Mouse (Mus musculus) hindbrain, embryonic 14.5 days (tissue): ENCODE measurements around the gene Plcb4. TPM values are rescaled to one million over a fixed set of nuclear protein-coding genes. Genes with fewer than 3 reads are reported as not detected.

ENCODE experiments used
- ATAC-seq: fragments of 200-750 bp; cut with Nextera tagmentation; 2 replicates; pipeline ENCODE4 v1.8.0; 2017; ENCODE audit warnings: moderate number of reproducible peaks, mild to moderate bottlenecking, moderate TSS enrichment, moderate library complexity; ENCODE audit not compliant: low FRiP score
- DNase-seq: peaks from one replicate; pipeline ENCODE4 v3.0.0-alpha.2; 2015; ENCODE audit warnings: low spot score
- H3K27ac ChIP-seq: fragments of 300-500 bp; sonication (generic); 2 replicates; pipeline ENCODE4 v1.5.1; 2014; ENCODE audit warnings: mild to moderate bottlenecking, moderate library complexity
- H3K27me3 ChIP-seq: fragments of 300-500 bp; sonication (generic); 2 replicates; pipeline ENCODE4 v1.6.1; 2014; ENCODE audit warnings: mild to moderate bottlenecking, low read length, mixed read lengths; ENCODE audit not compliant: control insufficient read depth, insufficient read depth
- H3K36me3 ChIP-seq: fragments of 300-500 bp; sonication (generic); replicated peaks from 2 replicates; pipeline ENCODE4 v1.6.1; 2014; ENCODE audit not compliant: control insufficient read depth, insufficient read depth
- H3K4me1 ChIP-seq: fragments of 300-500 bp; sonication (generic); replicated peaks from 2 replicates; pipeline ENCODE4 v1.6.1; 2014; ENCODE audit warnings: antibody characterized with exemption, low read length, mixed read lengths; ENCODE audit not compliant: control insufficient read depth, insufficient read depth
- H3K4me2 ChIP-seq: fragments of 300-500 bp; sonication (generic); replicated peaks from 2 replicates; pipeline ENCODE4 v1.6.1; 2014; ENCODE audit warnings: mild to moderate bottlenecking, moderate library complexity
- H3K4me3 ChIP-seq: fragments of 300-500 bp; sonication (generic); replicated peaks from 2 replicates; pipeline ENCODE4 v1.5.1; 2014; ENCODE audit warnings: mild to moderate bottlenecking, low read length
- H3K9ac ChIP-seq: fragments of 300-500 bp; sonication (generic); 2 replicates; pipeline ENCODE4 v1.6.1; 2014
- H3K9me3 ChIP-seq: fragments of 300-500 bp; sonication (generic); 2 replicates; pipeline ENCODE4 v1.6.1; 2016; ENCODE audit warnings: low read length; ENCODE audit not compliant: control insufficient read depth
- WGBS: fragments of 180-500 bp; shearing (Covaris S2); extraction: QIAGEN DNeasy Blood & Tissue Kit; methylation state at CpG from one replicate; pipeline ENCODE4 v1.1.7; 2014; 5-methylcytosine and 5-hydroxymethylcytosine counted together
- polyA plus RNA-seq: library from polyadenylated mRNA; unstranded; fragments of >200 nt; fragmentation: Nextera tagmentation; extraction: Ambion mirVana; gene quantifications from 2 replicates; pipeline ENCODE4 v1.2.1, GENCODE M21; 2014

Plcb4 gene
- polyA plus RNA-seq, 1 experiment from 2014 or later = 46.2 TPM

DNA sequence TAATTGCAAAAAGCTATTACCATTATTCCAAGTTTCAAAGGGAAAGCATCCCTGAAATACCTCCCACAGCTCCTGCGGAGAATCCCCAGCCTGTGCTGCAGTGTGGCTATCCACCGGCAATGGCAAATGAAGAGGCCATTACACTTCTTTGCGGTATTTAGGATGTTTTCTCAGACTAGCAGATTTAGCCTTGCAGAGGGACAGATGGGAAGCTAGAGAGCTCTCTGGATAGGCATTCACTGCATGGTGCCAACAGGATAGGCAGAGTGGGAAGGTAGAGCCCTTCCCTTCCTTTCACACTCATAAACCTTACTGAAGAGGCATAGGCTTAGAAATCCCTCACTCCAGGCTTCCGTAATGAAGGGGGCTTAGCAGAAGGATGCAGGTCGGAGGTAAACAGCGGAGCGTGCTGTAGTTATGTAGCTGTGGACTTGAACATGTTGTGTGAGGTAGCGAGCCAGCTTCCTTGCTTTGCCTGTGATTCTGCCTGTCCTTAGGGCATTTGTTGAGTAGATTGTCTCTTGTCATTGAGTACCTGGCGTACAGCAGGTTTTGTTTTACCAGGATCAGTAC, 144.2 kb downstream of the Plcb4 start:
- WGBS = 84% methylated on average over 9 of the region's 9 CpGs
- Histone ChIP-seq H3K27ac (no peak overlapping the region), H3K9ac (no peak overlapping the region), H3K27me3 (no peaks in the 10 kb centered on the region), H3K9me3 (no peaks in the 10 kb centered on the region), H3K36me3 (no peaks in the 10 kb centered on the region), H3K4me2 (no peak overlapping the region), H3K4me3 (no peak overlapping the region), H3K4me1 (peaks cover 12% of the 10 kb centered on the region)
- no peak for DNase-seq
- ATAC-seq = no peak

DNA sequence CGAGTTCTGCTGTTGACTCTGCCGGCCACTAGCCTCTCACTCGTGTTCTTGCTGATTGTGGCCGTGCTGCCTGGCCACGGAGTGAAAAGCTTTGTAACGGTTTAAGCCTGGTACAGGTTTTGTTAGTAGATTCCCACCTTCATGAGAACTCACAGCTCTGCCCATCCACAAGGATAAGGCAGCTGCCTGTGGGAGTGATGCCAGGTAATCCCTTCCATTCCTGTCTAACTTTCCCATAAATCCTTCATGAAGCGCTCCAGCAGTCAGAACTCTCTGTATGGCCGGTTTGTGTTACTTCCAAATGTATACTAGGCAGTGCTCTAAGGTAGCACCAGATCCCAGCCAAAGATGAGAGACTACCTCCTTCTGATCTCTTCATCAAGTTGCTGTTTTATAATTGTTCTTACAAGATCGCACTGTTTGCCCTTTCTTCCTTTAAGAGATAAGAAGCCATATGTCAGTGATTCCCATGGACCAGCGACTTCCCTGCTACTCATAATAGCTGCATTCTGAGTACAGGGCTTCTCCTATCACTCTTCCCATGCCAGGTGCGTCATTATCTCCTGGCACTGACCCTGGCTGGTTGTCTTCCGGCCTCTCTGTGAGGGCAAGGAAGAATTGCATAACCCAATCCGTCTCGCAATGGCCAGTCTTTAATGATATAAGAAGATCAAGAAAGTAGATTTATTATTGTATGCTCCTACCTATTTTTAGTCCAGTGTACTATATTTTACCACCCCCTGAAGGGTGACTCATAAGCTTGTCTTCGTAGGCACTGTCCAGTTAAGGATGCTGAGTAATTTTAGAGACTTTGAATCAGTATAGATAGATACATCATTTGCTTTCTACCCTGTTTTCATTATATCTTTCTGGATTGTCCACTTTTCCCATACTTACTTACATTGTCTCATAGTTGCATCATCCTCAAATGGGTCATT, 147.2 kb downstream of the Plcb4 start:
- H3K9ac ChIP-seq = no peak overlapping the region
- DNase-seq (no peak), ATAC-seq (no peak)
- no peak overlapping the region for H3K4me2 ChIP-seq
- H3K4me3 ChIP-seq = no peak overlapping the region
- H3K36me3 ChIP-seq = no peaks in the 10 kb centered on the region
- no peaks in the 10 kb centered on the region; the same call in 1 of the 2 replicates for H3K4me1 ChIP-seq
- no peak overlapping the region for H3K27ac ChIP-seq
- no peaks in the 10 kb centered on the region for H3K9me3 ChIP-seq
- WGBS = 94% methylated on average over 15 of the region's 15 CpGs
- no peaks in the 10 kb centered on the region for H3K27me3 ChIP-seq

DNA sequence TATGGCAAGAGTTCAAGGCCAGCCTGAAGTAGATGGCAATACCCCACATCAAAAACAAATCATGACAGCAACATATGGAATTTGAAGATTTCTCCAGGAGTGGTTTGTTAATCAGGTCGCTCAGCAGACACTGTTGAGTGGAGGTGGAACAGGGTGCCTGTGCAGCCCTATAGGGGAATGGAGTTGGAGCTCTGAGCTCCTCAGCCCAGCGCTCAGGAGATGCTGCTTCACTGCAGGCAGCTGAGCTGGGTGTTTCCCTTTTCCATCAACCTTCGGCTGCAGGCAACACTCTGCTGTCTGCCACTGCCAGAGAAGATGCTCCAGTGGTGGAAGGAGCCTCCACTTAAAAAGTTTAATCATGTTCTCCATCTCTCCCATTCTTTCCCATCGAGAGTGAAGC, 149.5 kb downstream of the Plcb4 start:
- H3K27ac ChIP-seq = no peak overlapping the region
- H3K9ac ChIP-seq = no peak overlapping the region
- ATAC-seq (no peak), DNase-seq (no peak)
- H3K4me2 ChIP-seq = no peak overlapping the region
- H3K4me3 ChIP-seq = no peak overlapping the region
- H3K9me3 ChIP-seq = no peaks in the 10 kb centered on the region
- H3K27me3 ChIP-seq = no peaks in the 10 kb centered on the region
- H3K36me3 ChIP-seq = no peaks in the 10 kb centered on the region
- H3K4me1 ChIP-seq = no peaks in the 10 kb centered on the region
- WGBS = 87% methylated on average over 4 of the region's 4 CpGs

DNA sequence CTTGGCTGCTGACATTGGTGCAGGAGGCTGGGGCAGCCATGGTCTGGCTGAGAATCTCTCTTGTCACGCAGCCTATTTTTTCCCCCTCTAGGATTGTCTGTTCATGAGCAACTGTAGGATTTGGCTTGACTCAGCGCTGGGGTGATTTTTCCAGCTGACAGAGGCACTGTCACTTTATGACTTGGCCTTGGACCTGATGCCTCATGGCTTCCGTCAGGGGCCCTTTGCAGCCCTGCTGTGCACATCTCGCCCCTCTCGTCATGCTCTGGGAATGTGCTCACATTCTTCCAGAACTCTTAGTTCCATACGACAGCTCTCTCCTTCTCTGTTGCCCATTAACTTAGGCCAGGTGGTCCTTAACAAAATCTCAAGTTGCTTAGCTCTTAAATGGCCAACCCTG, 152.0 kb downstream of the Plcb4 start:
- 81% methylated on average over 6 of the region's 6 CpGs for WGBS
- H3K27ac ChIP-seq = no peak overlapping the region
- H3K36me3 ChIP-seq = no peaks in the 10 kb centered on the region
- no peak overlapping the region for H3K4me3 ChIP-seq
- H3K9me3 ChIP-seq = peaks cover 7% of the 10 kb centered on the region; the same call in 1 of the 2 replicates
- ATAC-seq (no peak), DNase-seq (no peak)
- no peaks in the 10 kb centered on the region for H3K4me1 ChIP-seq
- no peak overlapping the region for H3K4me2 ChIP-seq
- no peaks in the 10 kb centered on the region for H3K27me3 ChIP-seq
- no peak overlapping the region for H3K9ac ChIP-seq

DNA sequence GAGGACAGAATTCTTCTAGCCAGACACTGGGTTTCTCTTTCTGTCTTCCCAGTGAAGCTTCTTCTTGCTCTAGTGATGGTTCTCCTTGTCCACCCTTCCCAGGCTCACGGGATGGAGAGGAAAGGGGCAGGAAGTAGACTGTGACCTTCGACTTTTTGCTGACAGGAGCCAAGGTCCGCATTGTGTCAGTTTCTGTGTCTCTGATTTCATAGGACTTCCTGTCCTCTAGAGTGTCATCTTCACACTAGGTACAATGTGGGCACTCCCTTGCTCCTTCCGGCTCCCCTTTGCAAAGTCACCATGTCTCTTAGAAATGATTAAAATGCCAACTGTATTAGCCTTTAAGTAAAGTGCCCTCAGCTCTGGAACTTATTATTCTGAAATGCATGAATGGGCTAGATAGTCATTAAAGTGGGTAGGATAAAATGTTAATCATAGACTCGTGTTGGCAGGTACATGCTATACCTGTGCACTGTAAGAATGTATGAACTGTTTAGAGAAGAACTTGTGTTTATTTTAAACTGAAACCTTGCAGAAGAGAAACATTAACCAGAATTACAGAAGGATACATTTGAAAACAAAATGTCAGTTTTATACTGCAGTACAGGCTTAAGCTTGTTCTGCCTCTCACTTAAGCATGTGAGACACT, 152.8 kb downstream of the Plcb4 start:
- Histone ChIP-seq H3K27ac (no peak overlapping the region), H3K4me1 (no peaks in the 10 kb centered on the region), H3K36me3 (no peaks in the 10 kb centered on the region), H3K9ac (no peak overlapping the region), H3K27me3 (no peaks in the 10 kb centered on the region), H3K4me3 (no peak overlapping the region), H3K4me2 (no peak overlapping the region), H3K9me3 (peaks cover 7% of the 10 kb centered on the region; the same call in 1 of the 2 replicates)
- 85% methylated on average over 5 of the region's 5 CpGs for WGBS
- ATAC-seq = no peak
- DNase-seq = no peak

DNA sequence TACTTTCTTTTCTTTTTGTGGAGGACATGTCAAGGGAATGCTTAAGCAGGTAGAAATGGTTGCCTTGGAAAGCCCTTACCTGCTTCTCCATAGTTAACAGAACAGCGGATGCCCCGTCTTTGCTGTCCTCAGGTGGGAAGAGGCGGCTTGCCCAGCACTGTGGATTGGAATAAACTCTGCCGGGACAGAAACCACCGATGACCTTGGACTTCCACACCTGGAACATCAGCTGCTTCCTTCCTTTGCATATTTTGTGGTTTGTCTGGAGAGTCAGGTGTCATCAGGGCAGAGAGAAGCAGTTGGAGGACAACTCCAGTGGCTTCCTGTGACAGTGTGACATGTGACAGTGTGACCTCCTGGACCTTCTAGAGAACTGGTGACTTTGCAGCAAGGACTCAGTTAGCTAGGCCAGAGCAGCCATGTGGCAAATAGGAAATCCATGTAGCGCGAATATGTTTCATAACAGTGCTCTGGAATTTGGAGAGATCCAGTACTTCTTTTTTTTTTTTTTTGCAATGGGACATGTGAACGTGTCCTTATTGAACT, 154.0 kb downstream of the Plcb4 start:
- no peak for ATAC-seq
- Histone ChIP-seq H3K9me3 (peaks cover 7% of the 10 kb centered on the region; the same call in 1 of the 2 replicates), H3K27me3 (no peaks in the 10 kb centered on the region), H3K36me3 (no peaks in the 10 kb centered on the region), H3K4me2 (no peak overlapping the region), H3K4me1 (no peaks in the 10 kb centered on the region), H3K9ac (no peak overlapping the region), H3K27ac (no peak overlapping the region), H3K4me3 (no peak overlapping the region)
- 95% methylated on average over 8 of the region's 8 CpGs for WGBS
- DNase-seq = no peak

DNA sequence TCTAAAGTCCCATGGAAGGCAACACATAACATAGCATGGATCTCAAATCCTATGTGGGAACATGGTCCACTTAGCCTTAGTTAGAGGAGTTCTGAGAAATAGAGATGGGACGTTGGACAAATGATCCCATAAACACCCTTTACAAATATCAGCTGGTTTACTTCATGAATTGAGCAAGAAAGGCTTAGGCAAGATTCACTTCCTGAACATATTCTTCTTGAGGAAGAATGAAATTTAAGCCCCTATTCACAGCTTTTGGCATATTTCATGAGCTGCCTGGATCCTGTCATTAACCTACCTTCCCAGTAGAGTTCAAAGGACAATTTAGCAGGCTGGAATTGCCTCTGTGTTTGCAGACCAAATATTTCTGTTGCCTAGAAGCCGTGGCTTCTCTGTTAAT, 161.9 kb downstream of the Plcb4 start:
- H3K4me3 ChIP-seq = no peak overlapping the region
- H3K4me1 ChIP-seq = no peaks in the 10 kb centered on the region
- no peaks in the 10 kb centered on the region for H3K36me3 ChIP-seq
- no peak overlapping the region for H3K4me2 ChIP-seq
- 83% methylated on average over 2 of the region's 2 CpGs for WGBS
- no peak overlapping the region for H3K27ac ChIP-seq
- ATAC-seq (no peak), DNase-seq (no peak)
- H3K9me3 ChIP-seq = 0 out of 2 replicates have a peak, but pooled peaks cover under 1% of the 10 kb centered on the region
- no peaks in the 10 kb centered on the region for H3K27me3 ChIP-seq
- no peak overlapping the region for H3K9ac ChIP-seq

DNA sequence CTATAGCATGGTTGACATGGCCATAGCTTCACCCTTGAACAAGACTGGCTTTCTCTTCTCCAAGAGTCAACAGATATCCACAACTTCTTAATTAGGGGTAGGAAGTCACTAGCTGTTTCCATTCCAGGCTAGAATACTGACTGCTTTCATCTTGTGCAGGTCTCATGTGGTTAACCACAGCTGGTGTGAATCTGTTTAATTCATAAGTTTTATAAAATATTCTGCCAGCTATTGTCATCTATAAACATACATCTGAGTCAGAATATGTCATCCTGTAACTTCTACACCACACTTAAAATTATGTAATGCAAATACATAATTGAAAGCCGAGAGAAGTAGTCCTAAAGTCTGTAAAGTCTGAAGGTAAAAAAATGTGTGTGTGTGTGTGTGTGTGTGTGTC, 164.9 kb downstream of the Plcb4 start:
- no peaks in the 10 kb centered on the region for H3K4me1 ChIP-seq
- no peaks in the 10 kb centered on the region for H3K9me3 ChIP-seq
- no peaks in the 10 kb centered on the region for H3K36me3 ChIP-seq
- DNase-seq (no peak), ATAC-seq (no peak)
- WGBS = 97% methylated on average over 1 of the region's 1 CpGs
- no peaks in the 10 kb centered on the region for H3K27me3 ChIP-seq
- H3K4me2 ChIP-seq = no peak overlapping the region
- no peak overlapping the region for H3K27ac ChIP-seq
- H3K4me3 ChIP-seq = no peak overlapping the region
- H3K9ac ChIP-seq = no peak overlapping the region

GRCm38 (mm10) chr2:135824757-135825156, 165.9 kb downstream of the Plcb4 start:
- no peak for ATAC-seq
- no peaks in the 10 kb centered on the region for H3K9me3 ChIP-seq
- H3K27ac ChIP-seq = no peak overlapping the region
- DNase-seq = no peak
- WGBS = 100% methylated on average over 1 of the region's 1 CpGs
- no peak overlapping the region for H3K4me3 ChIP-seq
- H3K27me3 ChIP-seq = no peaks in the 10 kb centered on the region
- no peak overlapping the region for H3K9ac ChIP-seq
- H3K4me2 ChIP-seq = no peak overlapping the region
- no peaks in the 10 kb centered on the region for H3K36me3 ChIP-seq
- H3K4me1 ChIP-seq = no peaks in the 10 kb centered on the region
